Mouse (Mus musculus): ENCODE results near the gene Trim63.

DNA sequence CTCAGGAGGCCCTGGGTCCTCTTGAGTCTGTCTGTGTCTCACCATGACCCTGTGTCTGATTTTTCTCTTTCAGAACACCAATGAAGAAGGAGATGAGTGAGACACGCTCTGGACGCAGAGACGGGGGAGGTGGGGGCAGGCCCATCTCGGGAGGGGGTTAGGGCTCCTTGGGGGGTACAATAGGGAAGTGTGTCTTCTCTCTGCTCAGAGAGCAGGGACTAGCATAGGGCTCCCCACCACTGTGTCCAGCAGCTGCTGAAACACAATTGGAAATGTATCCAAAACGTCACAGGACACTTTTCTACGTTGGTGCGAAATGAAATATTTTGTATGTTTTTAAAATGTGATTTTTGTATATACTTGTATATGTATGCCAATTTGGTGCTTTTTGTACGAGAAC is 13.9 kb downstream of the Trim63 start:
- TF ChIP-seq EP300 (IDR thresholded peaks at IDR 0.05) = no peak
- no peak for TF ChIP-seq CTCF (IDR thresholded peaks at IDR 0.05)
